Mouse (Mus musculus) embryo, embryonic 9.5 days (tissue): ENCODE measurements around the gene Scnm1.
"Not testable (repeated sequence)": the region's sequence is repeated elsewhere in the genome, so short reads cannot be mapped to it uniquely, and the experiment has no call there.

ENCODE experiments used
- DNase-seq: peaks from one replicate; pipeline ENCODE4 v3.0.0-alpha.2; 2017; ENCODE audit errors: extremely low spot score

Scnm1 gene

DNA sequence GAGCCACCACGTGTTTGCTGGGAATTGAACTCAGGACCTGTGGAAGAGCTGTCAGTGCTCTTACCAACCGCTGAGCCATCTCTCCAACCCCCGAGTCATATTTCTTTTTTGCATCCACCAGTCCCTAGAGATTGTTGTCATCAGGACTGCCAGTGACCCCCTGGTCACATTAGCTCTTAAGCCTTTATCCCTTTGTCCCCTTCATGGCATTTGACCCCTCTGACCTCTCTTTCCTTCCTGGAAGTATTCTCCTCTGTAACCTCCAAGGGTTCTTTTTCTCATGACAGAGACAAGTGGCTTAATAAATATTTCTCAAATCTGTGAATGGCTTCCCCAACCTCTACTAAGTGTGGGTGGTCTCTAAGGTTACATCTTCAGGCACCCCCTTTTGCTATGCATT is 14.1 kb upstream of the Scnm1 start:
- peak; percentile 35 for DNase-seq

DNA sequence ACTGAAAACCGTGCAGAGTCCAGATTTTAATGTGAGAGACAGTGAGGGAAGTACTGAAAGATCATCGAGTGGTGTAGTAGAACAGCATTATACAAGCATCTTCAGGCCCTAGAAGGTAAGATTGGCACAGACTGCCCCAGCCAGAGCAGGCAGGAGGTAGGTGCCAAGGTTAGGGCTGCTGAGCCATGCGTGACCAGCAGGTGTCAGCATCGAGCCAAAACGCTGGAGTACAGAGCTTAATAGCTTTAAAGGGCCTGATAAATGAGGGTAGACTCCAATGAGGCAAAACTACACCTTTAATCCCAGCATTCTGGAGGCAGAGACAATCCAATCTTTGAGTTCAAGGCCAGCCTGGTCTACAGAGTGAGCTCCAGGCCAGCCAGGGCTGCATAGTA is 8.8 kb upstream of the Scnm1 start:
- DNase-seq = peak; percentile 81

DNA sequence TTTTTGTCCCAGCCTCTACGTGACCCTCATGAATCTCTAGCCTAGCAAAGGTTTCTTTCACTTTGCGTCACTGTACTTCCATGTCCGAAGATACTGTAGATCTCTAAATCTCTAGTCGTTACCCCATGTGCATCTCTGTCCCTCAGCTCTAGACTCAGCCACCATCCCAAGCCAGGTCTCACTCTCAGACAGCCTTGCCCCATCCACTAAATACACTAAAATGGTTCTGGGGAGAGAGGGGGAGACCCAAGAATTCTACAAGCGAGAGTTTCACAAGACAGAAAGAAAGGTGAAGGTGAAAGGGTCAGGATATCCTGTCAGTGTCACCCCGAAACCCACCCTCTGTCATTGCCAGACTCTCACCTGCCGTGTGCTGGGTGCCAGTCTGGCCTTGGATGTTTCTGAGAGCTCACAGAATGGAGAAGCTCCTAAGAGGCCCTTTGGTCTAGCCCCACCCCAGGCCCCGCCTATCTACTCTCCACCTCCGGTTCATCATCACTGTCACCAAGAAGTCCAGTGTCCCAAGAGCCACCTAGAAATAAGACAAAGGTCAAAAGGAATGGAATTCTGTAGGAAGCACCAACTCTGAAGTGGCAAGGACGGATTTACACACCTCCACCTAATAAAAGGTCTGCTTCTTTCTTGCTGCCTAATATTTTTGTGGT is 8.3 kb upstream of the Scnm1 start, which contains the start of gene Tnfaip8l2:
Tnfaip8l2 (minus strand) TSS at position 409 of the 665 bp plus-strand sequence.
- DNase-seq = no peak

DNA sequence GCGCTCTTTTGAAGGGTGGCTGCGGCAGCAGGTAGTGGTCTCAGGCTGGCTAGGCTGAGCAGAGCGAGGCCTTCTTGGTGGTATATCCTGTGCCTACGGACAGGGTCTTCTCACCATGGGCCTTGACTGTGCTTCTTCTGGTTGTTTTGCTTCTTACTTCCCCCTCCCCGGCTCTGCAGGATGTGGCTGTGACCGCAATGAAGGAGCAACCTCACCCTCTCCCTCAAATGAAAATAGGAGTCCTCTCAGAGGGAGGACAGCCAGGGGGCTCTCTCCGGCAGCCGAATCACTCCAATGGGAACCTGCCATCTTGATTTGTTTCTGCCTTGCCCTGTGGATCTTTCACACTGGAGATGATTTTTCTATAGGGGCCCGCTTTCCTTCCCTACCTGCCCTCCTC is 7.7 kb upstream of the Scnm1 start:
- no peak for DNase-seq

DNA sequence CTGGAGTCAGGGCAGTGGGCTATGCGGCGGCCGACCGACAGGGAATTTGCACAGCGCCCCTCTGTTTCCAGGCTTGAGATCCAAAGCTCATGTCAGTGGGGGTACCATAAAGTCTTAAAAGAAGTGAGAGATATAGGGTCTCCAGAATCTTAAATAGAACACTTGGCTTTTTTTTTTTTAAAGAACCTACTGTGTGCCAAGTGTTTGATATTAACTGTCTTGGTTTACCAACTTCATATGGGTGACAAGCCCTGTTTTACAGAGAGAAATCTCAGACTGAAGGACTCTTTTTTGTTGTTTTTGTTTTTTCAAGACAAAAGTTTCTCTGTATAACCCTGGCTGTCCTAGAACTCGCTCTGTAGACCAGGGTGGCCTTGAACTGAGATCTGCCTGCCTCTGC is 7.0 kb upstream of the Scnm1 start:
- DNase-seq = no peak

DNA sequence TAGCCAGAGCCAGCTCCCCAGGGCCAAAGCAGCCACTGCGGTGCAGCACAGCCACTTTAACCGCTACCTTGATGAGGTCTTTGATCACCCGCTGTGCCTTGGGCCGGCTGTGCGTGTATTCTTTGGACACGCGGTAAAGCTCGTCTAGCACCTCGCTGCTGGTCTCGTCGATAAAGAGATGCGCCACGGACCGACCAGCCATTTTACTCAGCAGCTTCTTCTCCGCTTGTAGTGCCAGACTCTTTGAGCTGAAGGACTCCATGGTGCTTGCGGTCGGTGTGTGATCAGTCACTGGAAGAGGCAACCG is 6.4 kb upstream of the Scnm1 start:
- no peak for DNase-seq

DNA sequence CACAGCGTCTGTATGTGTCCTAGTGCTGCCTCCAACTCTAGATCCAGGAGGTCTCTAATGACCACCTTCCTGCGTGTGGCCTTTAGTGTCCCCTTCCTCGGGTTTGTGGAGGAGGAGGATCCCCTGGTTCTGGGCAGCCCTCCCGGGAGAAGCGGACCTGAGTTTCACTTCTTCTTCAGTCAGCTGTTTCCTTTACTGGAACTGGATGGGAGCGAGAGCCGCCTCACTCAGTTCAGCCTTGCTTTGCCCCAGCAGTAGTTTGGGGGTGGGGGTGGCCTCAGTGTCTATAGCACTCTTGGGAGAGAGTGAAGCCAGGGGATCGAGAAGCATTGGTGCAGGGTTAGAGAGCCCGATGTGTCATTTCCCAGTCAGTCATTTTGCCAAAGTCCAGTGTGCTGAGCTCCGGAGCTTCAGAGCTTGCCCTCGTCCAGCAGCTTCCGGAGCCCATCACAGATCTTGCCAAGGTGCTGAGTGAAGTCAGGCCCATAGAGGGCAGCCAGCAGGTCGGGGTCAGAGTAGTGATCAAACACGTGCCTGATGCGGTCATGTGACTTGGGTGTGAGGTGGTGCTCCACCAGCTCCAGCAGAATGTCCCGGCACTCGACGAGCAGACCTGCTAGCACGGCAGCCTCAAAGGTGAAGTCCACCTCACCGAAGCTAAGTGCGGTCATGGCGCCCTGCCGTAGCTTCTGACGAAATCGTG is 5.9 kb upstream of the Scnm1 start:
- DNase-seq = no peak

DNA sequence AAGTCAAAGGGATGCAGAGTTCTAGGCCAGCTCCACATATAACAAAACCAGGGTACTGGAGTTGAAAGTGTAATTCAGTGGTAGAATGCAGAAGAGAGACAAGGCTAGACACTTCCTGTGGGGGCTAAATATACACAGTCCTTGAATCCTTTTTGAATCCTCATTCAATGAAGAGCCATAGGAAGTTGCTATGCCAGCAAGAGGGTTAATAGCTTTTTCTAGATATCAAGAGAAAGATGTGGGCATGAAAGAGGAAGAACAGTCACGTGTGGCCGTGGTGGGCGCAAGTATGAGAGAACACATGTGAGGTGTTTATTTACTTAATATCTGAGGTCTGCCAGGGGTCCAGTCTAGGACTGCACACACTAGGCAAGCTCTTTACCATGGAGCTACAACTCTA is 2.5 kb upstream of the Scnm1 start:
- DNase-seq = no peak

DNA sequence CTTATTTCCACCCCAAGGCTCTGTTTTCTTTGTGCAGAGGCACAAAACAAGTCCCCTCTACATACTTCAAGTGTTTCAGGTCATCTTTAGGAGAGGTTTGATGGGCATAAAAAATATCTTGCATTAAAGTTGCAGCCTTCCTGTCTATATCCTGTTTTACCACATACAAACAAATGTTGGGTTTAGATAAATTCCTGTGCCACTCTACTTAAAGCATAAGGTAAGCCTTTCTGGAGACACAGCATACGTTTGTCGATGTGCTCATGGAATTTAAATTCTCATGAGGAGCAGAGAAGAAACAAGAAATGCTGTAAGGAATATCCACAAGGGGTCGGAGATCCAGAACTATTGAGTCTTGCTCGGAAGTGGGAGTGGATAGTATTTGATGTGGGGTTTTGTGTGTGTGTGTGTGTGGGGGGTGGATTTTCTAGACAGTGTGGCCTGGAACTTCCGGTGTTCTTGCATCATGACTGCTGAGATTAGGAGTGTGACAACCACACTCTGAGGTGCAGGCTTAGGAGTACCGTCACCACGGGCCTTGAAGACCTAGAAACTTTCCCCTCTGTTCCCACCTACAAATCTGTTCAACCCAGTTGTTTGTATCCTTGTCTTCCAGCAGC is 1.7 kb upstream of the Scnm1 start:
- DNase-seq = no peak

DNA sequence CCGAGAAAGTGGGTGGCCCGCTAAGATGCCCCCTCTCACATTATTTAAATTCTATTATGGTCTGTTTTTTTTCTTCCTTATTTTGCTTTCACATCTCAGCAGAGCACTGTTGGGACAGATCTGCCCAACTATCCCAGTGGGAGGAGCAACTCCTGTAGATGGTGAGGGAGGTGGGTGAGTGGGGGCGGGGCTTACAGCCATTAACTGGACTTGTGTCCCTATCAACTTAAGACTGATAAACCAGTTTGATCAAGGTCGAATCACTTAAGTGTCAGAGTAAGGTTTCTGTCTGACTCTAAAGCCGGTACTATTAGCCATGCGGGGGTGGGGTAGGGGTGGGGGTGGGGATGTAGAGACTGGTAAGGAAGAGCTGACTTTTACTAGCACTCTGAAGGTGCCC is 1.2 kb upstream of the Scnm1 start:
- no peak for DNase-seq

DNA sequence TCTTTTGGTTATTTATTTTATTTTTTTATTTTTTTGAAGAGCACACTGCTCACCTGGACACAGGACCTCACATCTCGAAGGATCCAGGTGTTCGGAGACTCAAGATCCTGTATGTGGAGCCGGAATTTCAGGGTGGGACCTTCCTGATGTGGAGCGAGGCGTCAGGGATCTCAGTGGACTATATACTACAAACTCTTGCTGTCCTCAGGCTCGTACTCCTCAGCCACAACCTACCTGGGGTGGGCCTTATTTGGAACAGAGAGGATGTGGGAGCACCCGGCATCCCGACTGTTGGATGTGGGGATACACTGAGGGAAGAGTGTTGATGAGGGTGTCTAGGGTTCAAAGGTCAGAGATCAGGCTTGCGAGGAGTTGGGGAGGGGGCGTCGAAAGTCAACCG is 322 bp upstream of the Scnm1 start:
- not testable (repeated sequence) for DNase-seq

DNA sequence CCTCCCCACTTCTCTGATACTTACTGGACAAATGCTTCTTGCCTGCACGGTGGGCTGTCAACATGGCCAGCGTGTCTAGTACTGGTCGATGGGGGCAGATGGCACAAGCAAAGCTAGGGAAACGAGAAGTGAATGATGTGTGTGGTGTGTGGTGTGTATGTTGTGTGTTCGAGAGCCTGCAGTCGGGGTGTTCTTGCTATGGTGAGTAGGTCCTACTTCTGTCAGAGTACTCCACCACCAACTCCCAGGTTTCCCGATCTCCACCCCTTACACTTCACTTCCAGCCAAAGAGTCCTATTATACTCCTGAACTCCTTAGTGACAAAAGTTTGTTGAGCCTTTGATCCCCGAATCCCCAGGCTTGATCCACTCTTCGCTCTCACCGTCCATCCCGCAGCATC is 635 bp downstream of the Scnm1 start:
- DNase-seq = no peak

DNA sequence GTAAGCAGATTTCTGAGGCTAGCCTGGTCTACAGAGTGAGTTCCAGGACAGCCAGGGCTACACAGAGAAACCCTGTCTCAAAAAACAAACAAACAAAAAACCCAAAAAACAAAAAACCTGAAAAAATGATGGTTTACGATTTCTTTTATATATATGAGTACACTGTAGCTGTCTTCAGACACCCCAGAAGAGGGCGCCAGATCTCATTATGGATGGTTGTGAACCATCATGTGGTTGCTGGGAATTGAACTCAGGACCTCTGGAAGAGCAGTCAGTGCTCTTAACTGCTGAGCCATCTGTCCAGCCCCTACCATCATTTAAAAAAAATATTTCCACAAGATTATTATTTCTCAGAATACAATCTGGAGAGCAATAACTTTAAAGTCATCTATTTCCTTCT is 1.4 kb downstream of the Scnm1 start:
- DNase-seq = not testable (repeated sequence)

DNA sequence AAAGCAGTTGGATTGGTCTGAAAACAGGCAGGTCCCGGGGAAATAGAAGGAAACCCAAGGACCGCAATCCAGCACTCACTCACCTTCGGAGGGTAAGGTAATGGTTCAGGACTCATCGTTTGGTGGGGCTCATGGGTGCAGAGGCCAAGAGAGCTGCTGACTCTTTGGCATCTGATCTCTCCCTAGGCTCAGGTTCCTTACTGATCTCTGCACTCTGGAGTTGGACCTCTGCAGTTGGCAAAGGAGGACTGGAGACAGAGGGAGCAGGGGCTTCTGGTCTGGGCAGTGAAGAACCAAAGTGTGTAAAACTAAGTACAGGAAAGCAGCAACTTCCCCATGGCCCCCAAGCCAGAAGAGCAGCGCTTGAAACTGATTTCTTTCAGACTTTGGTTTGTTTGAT is 3.7 kb downstream of the Scnm1 start:
- no peak for DNase-seq

DNA sequence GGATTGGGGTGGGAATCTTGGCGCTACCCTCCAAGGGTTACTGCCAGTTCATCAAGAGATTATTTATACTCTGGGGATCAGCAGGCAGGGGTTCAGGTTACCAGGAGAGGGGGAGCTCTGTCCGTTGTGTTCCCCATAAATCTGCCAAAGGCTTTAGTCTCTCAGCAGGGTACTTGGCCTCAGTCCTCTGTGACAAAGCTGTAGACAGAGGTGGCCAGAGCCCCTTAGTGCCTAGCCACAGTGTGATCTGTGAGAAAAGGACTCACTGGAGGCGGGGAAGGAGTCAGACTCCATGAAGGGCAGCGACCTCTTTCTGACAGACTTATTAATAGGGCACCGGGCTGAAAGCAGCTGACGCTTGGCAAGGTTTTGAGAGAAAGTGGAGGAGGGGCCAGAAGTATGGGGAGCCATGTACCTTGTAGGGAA is 4.6 kb downstream of the Scnm1 start:
- DNase-seq = no peak

DNA sequence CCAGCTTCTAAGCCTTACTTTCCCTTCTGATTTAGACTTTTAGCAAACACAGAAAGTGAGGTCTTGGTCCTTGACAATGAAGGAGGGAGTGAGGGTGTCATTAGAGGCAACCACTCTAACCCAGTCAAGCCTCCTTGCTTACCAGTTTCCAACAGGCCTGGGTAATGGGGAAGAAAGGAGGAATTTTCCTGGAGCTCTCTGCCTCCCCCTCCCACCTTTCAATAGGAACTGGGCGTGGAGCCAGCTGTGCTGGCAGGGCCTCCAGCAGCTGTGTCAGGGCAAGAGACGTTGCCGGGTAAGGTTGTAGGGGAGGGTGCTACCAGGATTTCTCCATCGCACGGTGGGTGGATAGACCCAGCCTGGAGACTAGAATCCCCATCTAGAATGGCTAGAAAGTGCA is 8.8 kb downstream of the Scnm1 start:
- no peak for DNase-seq

DNA sequence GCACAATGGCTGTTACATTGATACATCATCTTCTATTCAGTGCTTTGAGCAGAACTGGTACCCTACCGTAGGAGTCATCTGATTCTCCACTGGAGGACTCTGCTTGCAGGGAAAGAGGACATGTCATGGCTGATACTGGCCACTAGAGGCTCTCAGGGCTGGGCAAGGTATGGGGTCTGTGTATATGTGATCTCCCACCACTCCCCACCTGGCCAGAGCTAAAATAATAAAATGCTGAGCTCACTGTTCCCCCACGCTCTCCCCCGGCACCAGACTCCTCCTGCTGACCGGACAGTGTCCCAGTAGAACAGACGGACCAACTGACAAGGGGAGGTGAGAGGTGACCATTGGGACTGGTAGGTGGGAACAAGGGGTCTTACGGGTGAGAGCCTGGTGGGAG is 9.6 kb downstream of the Scnm1 start, which contains the start of gene Tmod4:
Tmod4 (plus strand) TSS at position 231 of the 400 bp plus-strand sequence.
- DNase-seq = no peak

DNA sequence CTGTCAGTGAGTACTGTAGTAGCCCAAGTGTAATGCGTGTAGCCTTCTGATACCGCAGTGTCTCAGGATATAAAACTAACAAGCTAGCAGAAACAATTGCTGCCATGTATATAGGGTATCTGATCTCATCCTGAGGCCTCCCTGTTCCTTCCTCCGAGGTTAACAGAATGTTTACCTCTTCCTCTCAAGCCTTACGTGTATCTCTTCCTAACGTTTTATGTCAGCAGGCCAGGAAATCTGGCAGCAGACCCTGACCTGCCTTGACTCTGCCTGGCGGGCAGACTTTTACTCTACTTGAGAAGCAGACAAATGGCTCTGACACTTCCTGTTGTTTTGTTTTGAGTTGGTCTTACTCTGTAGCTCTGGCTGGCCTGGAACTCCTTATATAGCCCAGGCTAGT is 12.2 kb downstream of the Scnm1 start:
- no peak for DNase-seq

DNA sequence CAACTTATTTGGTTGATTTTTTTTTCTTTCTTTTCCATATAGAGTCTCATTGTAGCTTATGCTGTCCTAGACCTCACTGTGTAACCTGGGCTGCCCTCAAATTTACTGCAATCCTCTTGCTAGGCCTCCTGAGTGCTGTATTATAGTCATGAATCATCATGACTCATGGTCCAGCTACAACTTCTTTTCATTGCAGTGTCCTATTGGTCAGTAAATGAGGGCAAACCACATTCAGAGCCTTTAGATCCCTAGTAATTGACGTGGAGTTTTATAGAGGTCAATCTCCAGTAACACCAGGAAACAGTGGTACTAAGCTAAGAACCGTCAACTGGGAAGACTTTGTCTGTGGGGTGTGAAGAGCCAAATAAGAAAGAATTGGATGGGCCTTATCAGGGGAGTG is 16.1 kb downstream of the Scnm1 start:
- DNase-seq = no peak

DNA sequence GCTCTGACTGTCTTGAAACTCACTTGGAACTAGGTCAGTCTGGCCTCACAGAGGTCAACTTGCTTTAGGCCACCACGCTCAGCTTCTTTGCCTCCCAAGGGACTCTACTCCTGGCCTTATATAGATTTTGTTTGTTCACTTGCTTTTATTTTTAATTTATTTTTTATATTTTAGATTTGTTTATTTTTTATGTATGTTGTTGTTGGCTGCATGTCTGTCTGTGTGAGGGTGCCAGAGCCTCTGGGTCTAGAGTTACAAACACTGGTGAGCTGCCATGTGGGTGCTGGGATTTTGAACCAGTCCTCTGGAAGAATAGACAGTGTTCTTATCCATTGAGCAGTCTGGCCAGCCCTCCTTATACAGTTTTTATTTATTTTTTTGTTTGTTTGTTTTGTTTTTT is 21.1 kb downstream of the Scnm1 start:
- no peak for DNase-seq

DNA sequence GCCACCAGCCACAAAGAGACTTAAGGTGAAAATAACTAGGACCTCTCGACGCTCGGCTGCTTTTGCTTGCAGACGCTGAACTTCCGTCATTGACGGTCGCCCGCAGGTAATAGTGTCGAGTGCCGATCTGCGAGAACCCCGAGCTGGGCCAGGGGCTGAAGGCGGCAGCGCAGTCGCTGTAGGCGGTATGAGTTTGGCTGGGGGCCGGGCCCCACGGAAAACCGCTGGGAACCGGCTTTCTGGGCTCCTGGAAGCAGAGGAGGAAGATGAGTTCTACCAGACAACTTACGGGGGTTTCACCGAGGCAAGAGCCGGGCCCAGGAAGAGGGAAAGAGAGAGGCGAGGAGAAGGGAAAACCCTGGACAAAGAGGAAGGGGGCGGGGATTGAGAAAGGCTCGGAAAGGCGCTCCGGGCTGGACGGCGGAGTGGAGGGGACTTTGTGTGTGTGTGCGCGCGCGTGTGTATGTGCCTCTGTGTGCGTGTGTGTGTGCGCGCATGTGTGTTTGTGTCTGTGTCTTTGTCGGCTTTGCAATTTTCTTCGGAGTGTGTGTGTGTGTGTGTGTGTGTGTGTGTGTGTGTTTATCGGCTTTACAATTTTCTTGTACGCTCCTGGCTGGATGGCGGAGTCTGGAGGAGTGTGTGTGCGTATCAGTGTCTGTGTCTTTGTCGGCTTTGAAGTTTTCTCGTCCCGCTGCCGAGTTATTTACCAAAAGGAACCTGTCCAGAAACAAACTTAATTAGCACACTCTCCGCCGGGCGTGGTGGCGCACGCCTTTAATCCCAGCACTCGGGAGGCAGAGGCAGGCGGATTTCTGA is 22.7 kb downstream of the Scnm1 start, which contains the start of gene Vps72:
Vps72 (plus strand) TSS at position 112 of the 816 bp plus-strand sequence.
- peak; percentile 92 for DNase-seq

DNA sequence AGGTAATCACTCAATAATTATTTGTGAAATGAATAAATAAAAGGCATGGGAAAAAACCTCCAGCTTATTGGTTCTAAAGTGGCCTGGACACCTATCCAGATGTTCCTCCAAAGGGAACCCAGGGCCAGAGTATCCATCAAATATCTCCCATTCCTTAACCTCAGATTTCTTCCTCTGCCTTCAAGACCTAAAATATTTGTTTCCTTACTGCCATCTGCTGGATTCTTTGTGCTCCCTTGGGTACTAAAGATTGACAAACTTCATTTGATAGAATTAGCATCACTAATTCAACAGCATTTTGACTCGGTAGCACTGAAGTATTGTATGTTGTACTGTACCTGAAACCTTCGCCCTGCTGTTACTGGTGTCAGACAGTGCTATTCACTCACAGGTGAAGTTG is 25.9 kb downstream of the Scnm1 start:
- no peak for DNase-seq
